Mouse (Mus musculus): Measurements from ENCODE around the gene Pakap.
A peak's percentile ranks its signal among the peaks of the same experiment; 100 is the strongest.

Pakap gene

GRCm38 (mm10) chr4:57798286-57799018 lies 230.5 kb downstream of the Pakap start:
- no peak for DNase-seq (ENCODE audit: low spot score in 2 of 2)

DNA sequence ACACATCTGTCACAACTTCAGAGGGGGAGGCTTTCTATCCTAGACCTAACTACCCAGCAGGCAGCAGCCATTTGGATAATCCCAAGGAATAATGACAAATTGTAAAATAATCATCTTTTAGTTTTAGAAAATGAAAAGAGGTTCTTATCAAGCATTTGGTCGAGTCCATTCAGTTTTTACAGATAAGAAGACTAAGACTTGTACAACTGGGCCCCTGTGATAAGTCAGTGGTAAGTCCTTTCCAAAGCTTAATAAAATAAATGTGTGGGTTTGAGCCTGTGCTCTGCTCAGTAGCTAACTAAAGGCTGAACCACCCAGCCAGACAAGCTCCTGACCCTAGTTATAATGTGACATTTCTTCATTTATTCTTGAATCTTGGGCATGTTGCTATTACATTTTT lies 231.3 kb downstream of the Pakap start:
- no peak for DNase-seq (ENCODE audit: low spot score in 2 of 2)

GRCm38 (mm10) chr4:57801239-57801638 lies 233.3 kb downstream of the Pakap start:
- no peak for DNase-seq (ENCODE audit: low spot score in 2 of 2)

DNA sequence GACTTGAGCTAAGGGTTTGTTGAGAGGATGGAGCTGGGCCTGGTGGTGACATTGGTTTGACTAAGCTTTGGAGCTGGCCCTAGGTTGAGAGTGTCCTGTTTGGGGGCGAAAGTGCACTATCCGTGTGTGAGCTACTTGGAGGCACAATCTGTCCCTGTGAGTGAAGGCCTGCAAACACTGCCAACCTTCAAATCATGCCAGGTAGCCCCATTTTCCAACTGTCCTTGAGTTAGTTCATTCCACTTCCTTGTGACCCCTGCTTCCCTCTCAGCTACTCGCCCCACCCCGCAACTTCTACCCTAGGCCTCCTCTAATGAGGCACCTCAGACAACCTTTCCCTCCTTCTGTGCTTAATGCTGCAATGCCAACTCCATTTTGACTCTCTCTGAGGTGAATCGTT lies 234.0 kb downstream of the Pakap start:
- DNase-seq (ENCODE audit: low spot score in 2 of 2) = no peak

- DNase-seq (ENCODE audit: low spot score in 2 of 2) = no peak
Observed at GRCm38 (mm10) chr4:57802411-57802810, 234.4 kb downstream of the Pakap start.

GRCm38 (mm10) chr4:57804902-57805301 lies 236.9 kb downstream of the Pakap start:
- DNase-seq (ENCODE audit: low spot score in 2 of 2) = no peak

- no peak for DNase-seq (ENCODE audit: low spot score in 2 of 2)
Observed at GRCm38 (mm10) chr4:57809449-57809848, 241.5 kb downstream of the Pakap start.

DNA sequence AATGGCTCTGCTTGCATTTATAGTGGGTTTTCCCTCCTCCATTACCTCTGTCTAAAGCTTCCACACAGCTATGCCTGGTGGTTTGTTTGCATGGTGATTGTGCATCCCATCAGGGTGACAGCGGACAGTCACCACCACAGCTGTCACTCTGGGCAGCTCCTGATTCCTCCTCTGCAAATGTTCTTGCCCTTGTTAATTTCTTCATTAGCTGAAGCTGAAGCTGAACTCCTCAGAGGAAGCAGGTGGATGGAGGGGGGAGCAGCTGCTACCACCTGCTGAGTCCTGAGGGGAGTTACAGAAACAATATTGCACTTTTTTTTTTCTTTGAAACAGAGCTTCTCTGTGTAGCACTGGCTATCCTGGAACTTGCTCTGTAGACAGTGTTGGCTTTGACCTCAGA lies 244.1 kb downstream of the Pakap start:
- no peak for DNase-seq (ENCODE audit: low spot score in 2 of 2)

GRCm38 (mm10) chr4:57812916-57813575 lies 245.1 kb downstream of the Pakap start:
- DNase-seq (ENCODE audit: low spot score in 2 of 2) = no peak

- DNase-seq (ENCODE audit: low spot score in 2 of 2) = peak; percentile 64 to 74
Observed at GRCm38 (mm10) chr4:57813576-57813945, 245.6 kb downstream of the Pakap start.

- no peak for DNase-seq (ENCODE audit: low spot score in 2 of 2)
Observed at GRCm38 (mm10) chr4:57815355-57815754, 247.4 kb downstream of the Pakap start.

- no peak for DNase-seq (ENCODE audit: low spot score in 2 of 2)
Observed at GRCm38 (mm10) chr4:57816146-57816545, 248.2 kb downstream of the Pakap start.

DNA sequence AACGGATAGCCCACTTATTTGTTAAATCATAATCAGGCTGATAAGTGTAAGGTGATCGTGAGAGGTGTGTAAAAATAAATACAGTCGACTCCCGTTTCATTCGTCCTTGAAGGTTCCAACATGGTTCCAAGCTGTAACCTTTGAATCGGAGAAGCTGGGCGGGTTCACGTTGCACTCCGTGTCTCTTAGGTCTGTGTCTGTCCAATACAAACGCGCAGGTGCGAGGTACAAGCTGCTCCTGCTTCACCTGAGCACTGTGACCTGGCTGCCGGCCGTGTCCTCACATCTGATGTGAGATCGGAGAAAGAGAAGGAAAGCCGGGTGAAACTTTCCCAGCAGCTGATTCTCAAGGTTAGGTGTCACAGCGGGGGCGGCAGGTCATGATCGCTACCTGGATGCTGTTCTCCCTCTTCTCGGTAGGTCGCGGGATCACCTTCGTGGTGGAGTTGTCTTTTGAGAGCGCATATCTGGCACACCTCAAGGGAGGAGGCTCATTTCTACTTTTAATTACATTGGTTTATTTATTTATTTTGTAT lies 252.9 kb downstream of the Pakap start:
- DNase-seq (ENCODE audit: low spot score in 2 of 2) = no peak

- no peak for DNase-seq (ENCODE audit: low spot score in 2 of 2)
Observed at GRCm38 (mm10) chr4:57821556-57822356, 253.8 kb downstream of the Pakap start.

GRCm38 (mm10) chr4:57822641-57823040 lies 254.7 kb downstream of the Pakap start:
- no peak for DNase-seq (ENCODE audit: low spot score in 2 of 2)

DNA sequence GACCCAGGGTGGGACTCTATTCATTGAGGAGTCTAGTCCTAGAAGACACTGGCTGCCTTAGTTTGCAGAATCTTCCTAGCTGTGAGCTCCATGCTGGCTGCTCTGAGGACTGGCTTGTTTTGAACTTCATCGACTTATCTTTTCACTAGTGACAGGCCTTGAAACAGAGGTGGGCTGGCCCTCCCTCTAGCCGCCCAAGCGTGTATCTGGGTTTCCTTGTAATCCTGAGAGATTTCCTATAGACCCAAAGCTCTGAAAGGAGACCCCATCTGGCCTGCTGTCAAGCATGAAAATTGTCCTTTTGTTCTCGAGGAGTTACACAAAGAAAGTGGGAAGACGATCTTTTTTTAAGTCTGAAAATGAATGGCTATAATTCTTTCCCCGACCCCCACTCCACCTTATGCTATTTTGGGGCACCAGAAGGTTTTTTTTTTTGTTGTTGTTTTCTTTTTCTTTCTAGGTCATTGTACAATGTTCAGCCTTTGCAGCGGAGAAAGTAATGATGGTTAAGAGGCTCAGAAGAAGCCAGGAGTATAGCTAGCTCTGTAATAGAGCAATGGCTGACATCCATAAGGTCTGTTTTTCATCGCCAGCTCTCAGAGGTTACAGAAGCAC lies 256.8 kb downstream of the Pakap start:
- no peak for DNase-seq (ENCODE audit: low spot score in 2 of 2)

GRCm38 (mm10) chr4:57826272-57826671 lies 258.3 kb downstream of the Pakap start:
- no peak for DNase-seq (ENCODE audit: low spot score in 2 of 2)

- DNase-seq (ENCODE audit: low spot score in 2 of 2) = no peak
Observed at GRCm38 (mm10) chr4:57829131-57829530, 261.2 kb downstream of the Pakap start.

- DNase-seq (ENCODE audit: low spot score in 2 of 2) = no peak
Observed at GRCm38 (mm10) chr4:57829740-57830139, 261.8 kb downstream of the Pakap start.

DNA sequence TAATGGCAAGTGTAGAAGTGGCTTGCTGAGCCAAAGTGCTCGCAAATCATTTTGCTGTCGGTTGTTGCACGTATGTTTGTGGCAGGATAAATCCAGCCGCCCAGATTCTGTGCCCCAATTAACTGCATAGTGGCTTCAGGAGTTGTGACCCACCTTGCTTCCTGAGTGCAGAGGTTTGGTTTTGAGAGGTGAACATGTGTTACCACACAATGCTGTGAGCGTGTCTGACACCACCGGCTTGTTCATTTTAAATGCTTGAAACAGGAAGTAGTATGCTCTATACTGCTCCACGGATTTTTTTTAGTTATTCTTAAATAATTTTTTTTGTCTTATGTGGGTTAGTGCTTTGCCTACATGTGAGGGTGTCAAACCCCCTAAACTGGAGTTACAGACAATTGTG lies 264.3 kb downstream of the Pakap start:
- DNase-seq (ENCODE audit: low spot score in 2 of 2) = peak; percentile 19 to 24

- no peak for DNase-seq (ENCODE audit: low spot score in 2 of 2)
Observed at GRCm38 (mm10) chr4:57833060-57833459, 265.1 kb downstream of the Pakap start.

GRCm38 (mm10) chr4:57834141-57834540 lies 266.2 kb downstream of the Pakap start:
- DNase-seq (ENCODE audit: low spot score in 2 of 2) = peak; percentile 53 to 58

All from natural killer cell, adult 2 months (primary cell).